In the genomic region with DNA sequence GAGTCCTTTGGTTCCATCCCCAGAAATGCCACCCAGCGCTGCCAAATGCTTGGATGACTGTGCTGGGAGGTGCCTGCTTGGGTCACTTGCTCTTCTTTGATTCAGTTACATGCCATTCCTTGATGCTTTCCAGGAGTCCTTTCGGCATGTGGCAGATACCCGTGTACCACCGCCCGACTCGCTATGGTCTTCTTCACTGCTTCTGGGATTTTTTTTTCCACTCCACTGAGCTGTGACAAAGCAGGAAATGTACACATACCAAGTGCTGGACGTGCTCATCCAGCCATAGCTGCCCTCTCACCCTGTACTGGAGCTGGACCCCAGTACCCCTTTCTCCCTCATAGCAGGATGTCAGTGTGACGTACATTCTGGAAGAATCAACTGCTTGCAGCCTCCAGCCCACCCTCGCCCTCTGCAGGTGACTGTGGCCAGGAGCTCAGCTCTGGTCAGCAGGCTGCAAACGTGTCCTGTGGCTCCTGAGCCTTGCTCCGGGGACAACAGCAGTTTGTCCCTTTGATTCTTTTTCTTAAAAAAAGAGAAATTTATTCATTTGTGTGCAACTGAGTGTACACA, we compare ENCODE assay signal across 12 mouse cellular contexts. TPM values are rescaled to one million over a fixed set of nuclear protein-coding genes. Genes with fewer than 3 reads are reported as not detected.
DNase-seq lines count a peak whose midpoint lies in the region; ATAC-seq lines count a peak whose summit lies in the region.
"Had no signal": no experiment of that assay in that cellular context is flagged by ENCODE, and none has a peak within 500 bp of the region (broad histone marks: within the 10 kb centered on the region; RNA-seq: fewer than 3 reads in every experiment).

No protein-coding gene starts in this region.

- H3K27me3 ChIP-seq in limb, embryonic 11.5 days (ENCODE audit: control insufficient read depth, insufficient read depth, low read length) = no peaks in the 10 kb centered on the region
- peaks cover 3% of the 10 kb centered on the region; the same call in 1 of the 2 replicates for H3K27me3 ChIP-seq in limb, embryonic 10.5 days (ENCODE audit: low read depth, poor library complexity, severe bottlenecking)
- no peaks in the 10 kb centered on the region for H3K27me3 ChIP-seq in forebrain, embryonic 16.5 days (replicated peaks; ENCODE audit: control insufficient read depth, insufficient read depth, low read length)

- no peaks in the 10 kb centered on the region for H3K9me3 ChIP-seq in limb, embryonic 11.5 days (ENCODE audit: control insufficient read depth, low read length)
- H3K9me3 ChIP-seq in limb, embryonic 10.5 days (replicated peaks) = no peaks in the 10 kb centered on the region
- H3K9me3 ChIP-seq in forebrain, embryonic 16.5 days (ENCODE audit: control insufficient read depth, low read length) = no peaks in the 10 kb centered on the region

- H3K9ac ChIP-seq in limb, embryonic 11.5 days (ENCODE audit: low read length) = no peak overlapping the region
- H3K9ac ChIP-seq in forebrain, embryonic 16.5 days (replicated peaks; ENCODE audit: low read depth, low read length) = no peak overlapping the region

- no peak overlapping the region for H3K4me2 ChIP-seq in limb, embryonic 11.5 days (ENCODE audit: low read depth, severe bottlenecking)
- H3K4me2 ChIP-seq in forebrain, embryonic 16.5 days (ENCODE audit: low read length) = no peak overlapping the region

- no peak for ATAC-seq in limb, embryonic 11.5 days (ENCODE audit: insufficient number of reproducible peaks, low FRiP score, low TSS enrichment, low read depth)
- ATAC-seq in erythroblast, adult 5-6 weeks (replicated peaks; ENCODE audit: low FRiP score, poor library complexity, severe bottlenecking) = no peak
- no peak for ATAC-seq in forebrain, embryonic 16.5 days

- H3K27ac ChIP-seq in limb, embryonic 11.5 days (replicated peaks; ENCODE audit: low read depth, low read length) = no peak overlapping the region
- no peak overlapping the region for H3K27ac ChIP-seq in limb, embryonic 10.5 days
- H3K27ac ChIP-seq in forebrain, embryonic 16.5 days (ENCODE audit: low read length) = no peak overlapping the region

- no peak overlapping the region for H3K4me3 ChIP-seq in limb, embryonic 11.5 days (ENCODE audit: low read depth, low read length)
- H3K4me3 ChIP-seq in limb, embryonic 10.5 days = no peak overlapping the region
- H3K4me3 ChIP-seq in forebrain, embryonic 16.5 days (replicated peaks; ENCODE audit: low read length) = no peak overlapping the region

- peak; percentile 23 to 44 for DNase-seq in adrenal gland, postnatal 36 days
- no peak for DNase-seq in adrenal gland, adult 2 months
- peak; percentile 28 for DNase-seq in limb, embryonic 11.5 days (ENCODE audit: low spot score)
- DNase-seq in limb, embryonic 10.5 days (ENCODE audit: low spot score) = no peak
- peak; percentile 44 for DNase-seq in brain, adult 2 months (ENCODE audit: low read depth, low spot score)
- DNase-seq in kidney, postnatal 14 days = peak; percentile 45
- DNase-seq: spleen, adult 18-20 months had no signal

- H3K4me1 ChIP-seq in limb, embryonic 11.5 days (ENCODE audit: control insufficient read depth, insufficient read depth, low read length) = peaks cover 3% of the 10 kb centered on the region; the same call in 1 of the 2 replicates
- peaks cover 17% of the 10 kb centered on the region for H3K4me1 ChIP-seq in limb, embryonic 10.5 days
- H3K4me1 ChIP-seq in forebrain, embryonic 16.5 days (replicated peaks; ENCODE audit: control insufficient read depth, insufficient read depth, low read length) = peaks cover 9% of the 10 kb centered on the region

- WGBS in limb, embryonic 11.5 days = 66% methylated on average over 11 of the region's 11 CpGs
- WGBS in limb, embryonic 10.5 days = 71% methylated on average over 11 of the region's 11 CpGs
- WGBS in forebrain, embryonic 16.5 days = 60% methylated on average over 11 of the region's 11 CpGs

- no peaks in the 10 kb centered on the region for H3K36me3 ChIP-seq in limb, embryonic 11.5 days (ENCODE audit: control insufficient read depth, insufficient read depth, low read length)
- H3K36me3 ChIP-seq in limb, embryonic 10.5 days = no peaks in the 10 kb centered on the region
- no peaks in the 10 kb centered on the region for H3K36me3 ChIP-seq in forebrain, embryonic 16.5 days (ENCODE audit: control insufficient read depth, insufficient read depth)

RNA-seq across cellular contexts. Expression of gene Syt8, which starts 8.9 kb away (rescaled TPM):
- total RNA-seq in adrenal gland, postnatal 36 days (2021) = not detected
- not detected for total RNA-seq in adrenal gland, adult 2 months (2021)
- polyA plus RNA-seq in adrenal gland, adult 2 months (2012; rRNA removed) = 0.16 and 0.20 TPM in 2 replicates
- polyA plus RNA-seq in limb, embryonic 11.5 days (2014; fragmentation: Nextera tagmentation; extraction: Ambion mirVana) = 0.62 TPM in 1 of 2 replicates, not detected in the other
- 0.25 TPM in 1 of 2 replicates, not detected in the other for polyA plus RNA-seq in limb, embryonic 10.5 days (2016; fragmentation: Nextera tagmentation; extraction: Ambion mirVana)
- total RNA-seq in erythroblast, adult 5-6 weeks (2015; ENCODE audit: low replicate concordance) = not detected in 2 replicates
- not detected in 2 replicates for total RNA-seq in erythroblast, adult 5-6 weeks (2017; ENCODE audit: low replicate concordance)
- polyA plus RNA-seq in forebrain, embryonic 16.5 days (2015; fragmentation: Nextera tagmentation; extraction: Ambion mirVana) = not detected in 2 replicates
- total RNA-seq: gastrocnemius, adult 8-10 months; layer of hippocampus, adult 18-20 months had no signal

RNA-seq across cellular contexts. Expression of gene Tnni2, which starts 15.9 kb away (rescaled TPM):
- total RNA-seq in adrenal gland, postnatal 36 days (2021) = under 1 TPM; 0.50 to 0.89 TPM
- under 1 TPM; 0.62 to 0.63 TPM for total RNA-seq in adrenal gland, adult 2 months (2021)
- polyA plus RNA-seq in adrenal gland, adult 2 months (2012; rRNA removed) = 0.15 TPM in 1 of 2 replicates, not detected in the other
- 7.0 and 10.3 TPM in 2 replicates for polyA plus RNA-seq in limb, embryonic 11.5 days (2014; fragmentation: Nextera tagmentation; extraction: Ambion mirVana)
- polyA plus RNA-seq in limb, embryonic 10.5 days (2016; fragmentation: Nextera tagmentation; extraction: Ambion mirVana) = 2.4 and 3.6 TPM in 2 replicates
- 19.6 TPM in 1 of 2 replicates, not detected in the other for total RNA-seq in erythroblast, adult 5-6 weeks (2015; ENCODE audit: low replicate concordance)
- 2.0 and 6.4 TPM in 2 replicates for total RNA-seq in erythroblast, adult 5-6 weeks (2017; ENCODE audit: low replicate concordance)
- polyA plus RNA-seq in forebrain, embryonic 16.5 days (2015; fragmentation: Nextera tagmentation; extraction: Ambion mirVana) = 0.89 TPM in 1 of 2 replicates, not detected in the other

RNA-seq across cellular contexts. Expression of gene Lsp1, which starts 34.9 kb away (rescaled TPM):
- total RNA-seq in adrenal gland, postnatal 36 days (2021) = 10 to 100 TPM; 16.8 to 23.1 TPM
- 10 to 100 TPM; 20.9 to 28.7 TPM for total RNA-seq in adrenal gland, adult 2 months (2021)
- 22.2 and 25.1 TPM in 2 replicates for polyA plus RNA-seq in adrenal gland, adult 2 months (2012; rRNA removed)
- polyA plus RNA-seq in limb, embryonic 11.5 days (2014; fragmentation: Nextera tagmentation; extraction: Ambion mirVana) = 22.8 and 23.3 TPM in 2 replicates
- 28.7 and 31.1 TPM in 2 replicates for polyA plus RNA-seq in limb, embryonic 10.5 days (2016; fragmentation: Nextera tagmentation; extraction: Ambion mirVana)
- total RNA-seq in erythroblast, adult 5-6 weeks (2015; ENCODE audit: low replicate concordance) = 119 and 155 TPM in 2 replicates
- 98.7 and 120 TPM in 2 replicates for total RNA-seq in erythroblast, adult 5-6 weeks (2017; ENCODE audit: low replicate concordance)
- 3.5 and 5.5 TPM in 2 replicates for polyA plus RNA-seq in forebrain, embryonic 16.5 days (2015; fragmentation: Nextera tagmentation; extraction: Ambion mirVana)

RNA-seq across cellular contexts. Expression of gene Ctsd, which starts 37.9 kb away (rescaled TPM):
- 1,000 to 10,000 TPM in 1 of 2 experiments, 100 to 1,000 TPM in 1; 932 to 1,123 TPM for total RNA-seq in adrenal gland, postnatal 36 days (2021)
- 1,000 to 10,000 TPM in 1 of 2 experiments, 100 to 1,000 TPM in 1; 904 to 1,338 TPM for total RNA-seq in adrenal gland, adult 2 months (2021)
- polyA plus RNA-seq in adrenal gland, adult 2 months (2012; rRNA removed) = 889 and 996 TPM in 2 replicates
- 133 and 139 TPM in 2 replicates for polyA plus RNA-seq in limb, embryonic 11.5 days (2014; fragmentation: Nextera tagmentation; extraction: Ambion mirVana)
- 121 and 132 TPM in 2 replicates for polyA plus RNA-seq in limb, embryonic 10.5 days (2016; fragmentation: Nextera tagmentation; extraction: Ambion mirVana)
- total RNA-seq in erythroblast, adult 5-6 weeks (2015; ENCODE audit: low replicate concordance) = 138 and 155 TPM in 2 replicates
- 126 and 150 TPM in 2 replicates for total RNA-seq in erythroblast, adult 5-6 weeks (2017; ENCODE audit: low replicate concordance)
- 203 and 208 TPM in 2 replicates for polyA plus RNA-seq in forebrain, embryonic 16.5 days (2015; fragmentation: Nextera tagmentation; extraction: Ambion mirVana)

RNA-seq across cellular contexts. Expression of gene Gm49369, which starts 43.3 kb away (rescaled TPM):
- 1 to 10 TPM; 2.6 to 3.3 TPM for total RNA-seq in adrenal gland, postnatal 36 days (2021)
- total RNA-seq in adrenal gland, adult 2 months (2021) = 1 to 10 TPM; 2.9 to 6.9 TPM
- polyA plus RNA-seq in adrenal gland, adult 2 months (2012; rRNA removed) = not detected in 2 replicates
- 0.79 TPM in 1 of 2 replicates, not detected in the other for polyA plus RNA-seq in limb, embryonic 11.5 days (2014; fragmentation: Nextera tagmentation; extraction: Ambion mirVana)
- polyA plus RNA-seq in limb, embryonic 10.5 days (2016; fragmentation: Nextera tagmentation; extraction: Ambion mirVana) = 0.63 and 1.1 TPM in 2 replicates
- not detected in 2 replicates for total RNA-seq in erythroblast, adult 5-6 weeks (2015; ENCODE audit: low replicate concordance)
- 121 and 215 TPM in 2 replicates for total RNA-seq in erythroblast, adult 5-6 weeks (2017; ENCODE audit: low replicate concordance)
- polyA plus RNA-seq in forebrain, embryonic 16.5 days (2015; fragmentation: Nextera tagmentation; extraction: Ambion mirVana) = not detected in 2 replicates
- polyA plus RNA-seq: C2C12 had no signal

Comparison
In these comparisons a context has a peak if more than half of its experiments do, and no peak if none do; other contexts are left out.
1. DNase-seq: peak in adrenal gland, postnatal 36 days (2 of 2), limb, embryonic 11.5 days (single experiment), brain, adult 2 months (single experiment) and kidney, postnatal 14 days (single experiment); none in adrenal gland, adult 2 months (single experiment) and limb, embryonic 10.5 days (single experiment).